Mouse (Mus musculus): Measurements from ENCODE around the gene Armh1.

DNA sequence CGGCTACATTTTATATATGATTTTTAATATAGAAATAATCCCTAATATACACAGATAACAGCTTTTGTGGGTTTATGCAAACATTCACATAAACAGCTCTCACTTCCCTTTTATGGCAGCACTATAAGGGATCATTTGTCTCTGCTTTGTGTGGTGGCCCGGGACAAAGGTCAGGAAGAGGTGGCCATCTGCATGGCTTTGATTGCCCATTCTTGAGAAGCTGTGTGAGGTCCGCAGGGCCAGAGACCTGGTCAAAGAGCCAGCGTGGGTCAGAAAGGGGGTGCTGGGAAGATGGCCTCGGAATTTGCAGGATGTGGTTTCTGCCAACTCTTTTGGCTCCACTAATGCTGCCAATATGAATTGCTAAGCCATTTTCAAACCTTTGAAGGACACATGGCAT is 28.9 kb downstream of the Armh1 start:
- no peak for TF ChIP-seq CTCF (IDR thresholded peaks at IDR 0.05; ENCODE audit: borderline replicate concordance, extremely low read depth, insufficient read depth, insufficient read length)
- no peak for TF ChIP-seq POLR2A (IDR thresholded peaks at IDR 0.05; ENCODE audit: borderline replicate concordance, extremely low read depth, insufficient read depth, insufficient read length, poor library complexity, severe bottlenecking)

Data from brain, embryonic 14.5 days (tissue).